Mouse (Mus musculus) lung, adult 2 months (tissue): Measurements from ENCODE around the gene Fignl2.

Source experiments
- CTCF ChIP-seq: fragments of 200-500 bp; IDR thresholded peaks from 2 replicates; pipeline ENCODE4 v1.5.1; 2011; ENCODE audit warnings: mild to moderate bottlenecking, low read length, control low read depth; ENCODE audit not compliant: insufficient read depth
- POLR2A ChIP-seq: fragments of 200-500 bp; IDR thresholded peaks from 2 replicates; pipeline ENCODE4 v1.6.1; 2011; ENCODE audit warnings: low read depth, mild to moderate bottlenecking, control low read depth, low read length, borderline replicate concordance; ENCODE audit errors: extremely low read depth

GRCm38 (mm10) chr15:101004538-101004937 lies 73.8 kb downstream of the Fignl2 start:
- no peak for TF ChIP-seq CTCF
- no peak for TF ChIP-seq POLR2A
